Mouse (Mus musculus) embryonic facial prominence, embryonic 14.5 days (tissue): ENCODE measurements around the gene Rilp. TPM values are rescaled to one million over a fixed set of nuclear protein-coding genes. Genes with fewer than 3 reads are reported as not detected.
"Not testable (repeated sequence)": the region's sequence is repeated elsewhere in the genome, so short reads cannot be mapped to it uniquely, and the experiment has no call there.

Source experiments
- ATAC-seq: fragments of 200-750 bp; cut with Nextera tagmentation; 2 replicates; pipeline ENCODE4 v1.8.0; 2017; ENCODE audit warnings: low read depth, moderate number of reproducible peaks, moderate TSS enrichment
- DNase-seq: peaks from one replicate; pipeline ENCODE4 v3.0.0-alpha.2; 2015; ENCODE audit warnings: low spot score
- H3K27ac ChIP-seq: fragments of 300-500 bp; sonication (generic); replicated peaks from 2 replicates; pipeline ENCODE4 v1.5.1; 2014; ENCODE audit warnings: low read depth, mild to moderate bottlenecking, low read length, moderate library complexity
- H3K27me3 ChIP-seq: fragments of 300-500 bp; sonication (generic); replicated peaks from 2 replicates; pipeline ENCODE4 v1.6.1; 2014; ENCODE audit warnings: low read length; ENCODE audit not compliant: control insufficient read depth, insufficient read depth
- H3K36me3 ChIP-seq: fragments of 300-500 bp; sonication (generic); 2 replicates; pipeline ENCODE4 v1.6.1; 2014; ENCODE audit warnings: low read length, mixed read lengths; ENCODE audit not compliant: control insufficient read depth, insufficient read depth
- H3K4me1 ChIP-seq: fragments of 300-500 bp; sonication (generic); 2 replicates; pipeline ENCODE4 v1.6.1; 2014; ENCODE audit warnings: antibody characterized with exemption, low read length; ENCODE audit not compliant: control insufficient read depth, insufficient read depth
- H3K4me2 ChIP-seq: fragments of 300-500 bp; sonication (generic); 2 replicates; pipeline ENCODE4 v1.6.1; 2014; ENCODE audit warnings: low read depth, mild to moderate bottlenecking, low read length, moderate library complexity, mixed read lengths
- H3K4me3 ChIP-seq: fragments of 300-500 bp; sonication (generic); 2 replicates; pipeline ENCODE4 v1.5.1; 2014; ENCODE audit warnings: low read depth, mild to moderate bottlenecking, low read length
- H3K9ac ChIP-seq: fragments of 300-500 bp; sonication (generic); 2 replicates; pipeline ENCODE4 v1.6.1; 2014; ENCODE audit warnings: low read depth, mild to moderate bottlenecking, low read length, moderate library complexity, mixed read lengths
- H3K9me3 ChIP-seq: fragments of 300-500 bp; sonication (generic); 2 replicates; pipeline ENCODE4 v1.6.1; 2016; ENCODE audit warnings: low read length; ENCODE audit not compliant: control insufficient read depth
- WGBS: fragments of 180-500 bp; shearing (Covaris S2); extraction: QIAGEN DNeasy Blood & Tissue Kit; methylation state at CpG from one replicate; pipeline ENCODE4 v1.1.7; 2014; 5-methylcytosine and 5-hydroxymethylcytosine counted together
- polyA plus RNA-seq: library from polyadenylated mRNA; unstranded; fragments of >200 nt; fragmentation: Nextera tagmentation; extraction: Ambion mirVana; gene quantifications from 2 replicates; pipeline ENCODE4 v1.2.1, GENCODE M21; 2014

Gene Rilp
- polyA plus RNA-seq, 1 experiment from 2014 or later: 0.70 TPM

DNA sequence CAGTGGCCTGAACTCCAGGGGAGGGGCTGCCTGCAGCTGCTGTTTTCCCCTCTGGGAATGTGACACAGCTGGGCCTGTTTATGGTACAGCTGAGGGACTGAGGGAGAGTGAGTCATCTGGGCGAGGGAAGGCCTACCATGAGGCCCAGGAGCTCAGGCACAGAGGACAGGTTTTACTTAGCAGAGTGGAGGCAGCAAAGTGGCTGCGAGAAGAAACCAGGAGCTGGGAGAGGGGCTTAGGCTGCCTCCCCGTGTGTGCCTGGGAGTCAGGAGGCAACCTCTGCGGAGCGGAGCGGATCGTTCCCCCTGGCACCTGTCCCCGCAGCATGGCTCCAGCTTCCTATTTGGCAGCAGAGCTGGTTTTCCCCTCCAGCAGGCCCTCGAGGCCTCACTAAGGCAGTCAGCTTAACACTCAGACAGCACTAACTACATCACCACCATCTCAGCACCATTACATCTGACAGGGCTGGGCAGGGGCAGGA, 42.1 kb downstream of the Rilp start:
- H3K4me3 ChIP-seq: no peak overlapping the region
- peak overlapping the region; percentile 25; the same call in 1 of the 2 replicates for H3K9ac ChIP-seq
- 20% methylated on average over 4 of the region's 9 CpGs for WGBS
- no peaks in the 10 kb centered on the region for H3K36me3 ChIP-seq
- H3K27ac ChIP-seq: peak overlapping the region; percentile 45
- ATAC-seq: peak; percentile 70
- DNase-seq: peak; percentile 72
- H3K9me3 ChIP-seq: no peaks in the 10 kb centered on the region
- H3K4me2 ChIP-seq: no peak overlapping the region
- no peaks in the 10 kb centered on the region for H3K27me3 ChIP-seq
- H3K4me1 ChIP-seq: peaks cover 20% of the 10 kb centered on the region

DNA sequence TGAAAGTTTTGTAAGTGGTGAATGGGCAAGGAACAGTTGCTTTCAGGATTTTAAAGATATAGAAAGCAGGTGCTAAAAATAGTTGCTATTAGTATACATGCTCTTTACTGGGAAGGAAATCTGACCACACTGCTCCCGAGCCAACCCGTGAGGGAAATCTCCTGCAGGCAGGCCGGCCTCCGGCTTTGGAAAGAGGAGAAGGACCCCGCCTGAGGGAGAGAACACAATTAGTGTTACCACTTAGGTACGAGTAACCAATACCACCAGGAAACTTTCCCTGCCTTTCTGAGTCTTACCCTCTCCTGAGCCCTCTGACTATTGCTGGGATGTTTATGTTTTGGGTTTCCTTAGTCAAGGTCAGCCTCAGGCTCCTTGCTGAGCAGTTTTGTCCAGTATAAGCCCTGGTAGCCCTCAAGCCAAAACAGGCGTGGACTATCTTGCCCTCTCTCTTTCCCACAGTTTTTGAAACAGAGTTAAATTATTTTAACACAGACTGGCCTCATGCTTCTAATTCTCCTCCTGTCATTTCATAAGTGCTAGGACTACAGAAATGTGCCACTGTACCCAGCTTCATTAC, 43.1 kb downstream of the Rilp start:
- ATAC-seq: no peak
- H3K9ac ChIP-seq: no peak overlapping the region
- H3K36me3 ChIP-seq: no peaks in the 10 kb centered on the region
- peaks cover 20% of the 10 kb centered on the region for H3K4me1 ChIP-seq
- H3K9me3 ChIP-seq: no peaks in the 10 kb centered on the region
- H3K4me3 ChIP-seq: no peak overlapping the region
- peak; percentile 64 for DNase-seq
- H3K27me3 ChIP-seq: no peaks in the 10 kb centered on the region
- 30% methylated on average over 7 of the region's 7 CpGs for WGBS
- H3K27ac ChIP-seq: peak overlapping the region; percentile 45
- no peak overlapping the region for H3K4me2 ChIP-seq

GRCm38 (mm10) chr11:75556006-75556405, 46.1 kb downstream of the Rilp start:
- H3K4me1 ChIP-seq: peaks cover 15% of the 10 kb centered on the region
- not testable (repeated sequence) for H3K9me3 ChIP-seq, H3K9ac ChIP-seq, H3K27ac ChIP-seq, H3K4me2 ChIP-seq, H3K27me3 ChIP-seq, ATAC-seq, H3K36me3 ChIP-seq, H3K4me3 ChIP-seq, DNase-seq
- 88% methylated on average over 6 of the region's 6 CpGs for whole genome bisulfite sequencing

DNA sequence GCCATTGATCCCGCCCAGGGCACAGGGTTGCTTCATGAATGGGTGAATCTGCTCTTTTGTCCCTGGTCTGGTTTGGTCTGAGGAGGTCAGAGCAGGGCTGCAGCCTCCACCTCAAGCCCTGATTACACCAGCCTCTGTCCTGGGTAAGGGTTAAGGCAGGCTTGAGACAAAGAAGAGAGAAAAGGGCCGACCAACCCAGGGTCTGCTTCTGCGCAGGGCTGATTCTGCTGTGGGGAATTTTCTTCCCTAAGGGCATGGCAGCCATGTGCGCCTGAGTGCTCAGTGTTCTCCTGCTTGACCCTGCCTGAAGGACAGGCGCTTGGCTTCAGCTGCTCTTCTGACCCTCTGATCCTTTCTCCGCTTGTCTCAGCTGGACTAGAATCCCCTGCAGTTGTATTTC, 47.2 kb downstream of the Rilp start:
- H3K9me3 ChIP-seq: no peaks in the 10 kb centered on the region
- ATAC-seq: no peak
- H3K36me3 ChIP-seq: no peaks in the 10 kb centered on the region
- H3K4me3 ChIP-seq: no peak overlapping the region
- 53% methylated on average over 6 of the region's 6 CpGs for WGBS
- no peak for DNase-seq
- no peak overlapping the region for H3K9ac ChIP-seq
- H3K27me3 ChIP-seq: no peaks in the 10 kb centered on the region
- H3K4me1 ChIP-seq: peaks cover 8% of the 10 kb centered on the region
- H3K27ac ChIP-seq: no peak overlapping the region
- no peak overlapping the region for H3K4me2 ChIP-seq

DNA sequence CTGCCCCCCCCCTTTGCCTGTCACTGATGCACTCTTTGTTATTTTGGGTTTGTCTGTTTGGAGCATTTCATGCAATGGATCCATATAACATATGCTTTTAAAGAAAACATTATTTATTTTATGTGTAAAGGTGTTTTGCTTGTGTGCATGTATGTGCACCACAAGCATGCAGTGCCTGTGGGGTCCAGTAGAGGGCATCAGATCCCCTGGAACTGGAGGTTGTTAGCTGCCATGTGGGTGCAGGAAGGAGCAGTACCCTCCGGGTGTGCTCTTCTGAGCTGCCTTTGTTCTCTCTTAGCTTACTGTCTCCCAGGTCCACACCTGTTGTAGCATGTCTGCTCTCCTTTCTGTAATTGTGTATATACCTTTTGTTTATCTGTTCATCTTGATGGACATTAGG, 48.2 kb downstream of the Rilp start:
- Histone ChIP-seq H3K9me3 (no peaks in the 10 kb centered on the region), H3K27me3 (no peaks in the 10 kb centered on the region), H3K9ac (no peak overlapping the region), H3K27ac (no peak overlapping the region), H3K4me1 (no peaks in the 10 kb centered on the region), H3K36me3 (no peaks in the 10 kb centered on the region), H3K4me3 (no peak overlapping the region), H3K4me2 (no peak overlapping the region)
- 88% methylated on average over 1 of the region's 1 CpGs for WGBS
- DNase-seq (no peak), ATAC-seq (no peak)

GRCm38 (mm10) chr11:75559870-75560504, 50.1 kb downstream of the Rilp start:
- ATAC-seq: no peak
- 88% methylated on average over 8 of the region's 8 CpGs for WGBS

GRCm38 (mm10) chr11:75560530-75561409, 50.9 kb downstream of the Rilp start:
- no peak overlapping the region for H3K4me3 ChIP-seq
- H3K4me1 ChIP-seq: no peaks in the 10 kb centered on the region
- no peak overlapping the region for H3K4me2 ChIP-seq
- H3K9me3 ChIP-seq: no peaks in the 10 kb centered on the region
- H3K27me3 ChIP-seq: no peaks in the 10 kb centered on the region
- H3K36me3 ChIP-seq: no peaks in the 10 kb centered on the region
- DNase-seq (no peak), ATAC-seq (no peak)
- no peak overlapping the region for H3K27ac ChIP-seq
- H3K9ac ChIP-seq: no peak overlapping the region
- WGBS: 72% methylated on average over 14 of the region's 14 CpGs

More at GRCm38 (mm10) chr11:75559870-75560504, 50.1 kb downstream of the Rilp start:
- H3K4me3 ChIP-seq: no peak overlapping the region
- H3K27ac ChIP-seq: no peak overlapping the region
- H3K9ac ChIP-seq: no peak overlapping the region
- no peaks in the 10 kb centered on the region for H3K4me1 ChIP-seq
- no peaks in the 10 kb centered on the region for H3K9me3 ChIP-seq
- H3K4me2 ChIP-seq: no peak overlapping the region
- H3K27me3 ChIP-seq: no peaks in the 10 kb centered on the region
- H3K36me3 ChIP-seq: no peaks in the 10 kb centered on the region
- no peak for DNase-seq

- H3K9ac ChIP-seq: no peak overlapping the region
- ATAC-seq: no peak
- no peak overlapping the region for H3K4me3 ChIP-seq
- WGBS: 83% methylated on average over 5 of the region's 5 CpGs
- no peak overlapping the region for H3K4me2 ChIP-seq
- no peaks in the 10 kb centered on the region for H3K36me3 ChIP-seq
- no peak overlapping the region for H3K27ac ChIP-seq
- no peak for DNase-seq
- H3K4me1 ChIP-seq: no peaks in the 10 kb centered on the region
- no peaks in the 10 kb centered on the region for H3K9me3 ChIP-seq
- H3K27me3 ChIP-seq: no peaks in the 10 kb centered on the region
Measured at GRCm38 (mm10) chr11:75561410-75561791, 51.5 kb downstream of the Rilp start.
